Mouse (Mus musculus): ENCODE measurements around the gene Pax3. TPM values are rescaled to one million over a fixed set of nuclear protein-coding genes. Genes with fewer than 3 reads are reported as not detected.
A peak's percentile ranks its signal among the peaks of the same experiment; 100 is the strongest.

The Pax3 gene
- total and polyA plus RNA-seq, 2 experiments from 2014 or later = 0.05 TPM; not detected in 1

DNA sequence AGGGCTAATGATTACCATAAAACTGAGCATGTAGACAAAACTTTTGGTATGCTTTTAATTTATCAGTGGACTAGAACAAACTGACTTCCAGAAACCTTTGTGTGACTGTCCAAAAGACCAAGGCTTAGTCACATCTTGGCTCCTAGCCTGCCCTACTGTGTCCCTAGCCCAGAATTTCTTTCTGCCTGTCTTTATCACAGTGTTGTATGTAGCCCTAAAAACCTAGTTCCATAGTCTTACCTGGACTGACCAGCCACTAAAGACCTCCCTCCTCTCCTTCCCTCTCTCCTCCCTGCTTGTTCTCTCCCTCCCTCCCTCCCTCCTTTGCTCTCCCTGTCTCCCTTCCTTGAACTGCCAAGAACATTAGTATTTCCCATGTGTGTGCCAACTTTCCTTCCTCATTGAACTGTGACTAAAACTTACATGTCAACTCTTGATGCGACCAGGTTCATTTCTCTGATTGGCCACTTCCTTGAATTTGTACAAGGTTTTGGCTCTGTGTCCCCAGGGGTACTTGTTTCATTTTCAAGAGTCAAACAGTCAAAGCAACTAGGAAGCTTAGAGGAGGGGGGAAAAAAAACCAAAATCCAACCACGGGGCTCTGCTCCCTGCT is 48.8 kb downstream of the Pax3 start:
- Histone ChIP-seq H3K4me2 (ENCODE audit: low read depth, low read length) (no peak overlapping the region), H3K4me3 (ENCODE audit: low read depth, low read length) (no peak overlapping the region), H3K27me3 (ENCODE audit: control insufficient read depth, insufficient read depth, low read length) (peaks cover 19% of the 10 kb centered on the region), H3K4me1 (ENCODE audit: control insufficient read depth, insufficient read depth) (no peaks in the 10 kb centered on the region), H3K27ac (ENCODE audit: low read depth) (no peak overlapping the region), H3K9ac (replicated peaks; ENCODE audit: low read depth, low read length) (no peak overlapping the region), H3K9me3 (replicated peaks; ENCODE audit: control insufficient read depth, low read length) (no peaks in the 10 kb centered on the region), H3K36me3 (replicated peaks; ENCODE audit: control insufficient read depth, insufficient read depth, low read length) (no peaks in the 10 kb centered on the region)
- no peak for ATAC-seq (ENCODE audit: insufficient read depth, low read depth)
- 38% methylated on average over 2 of the region's 2 CpGs for WGBS
- peak; percentile 9 for DNase-seq (ENCODE audit: low spot score)
- TF ChIP-seq CTCF (IDR thresholded peaks at IDR 0.05; ENCODE audit: low read depth) (no peak), EP300 (IDR thresholded peaks at IDR 0.05; ENCODE audit: low read depth) (no peak)

GRCm38 (mm10) chr1:78143403-78143802 is 53.5 kb downstream of the Pax3 start:
- Histone ChIP-seq H3K36me3 (replicated peaks; ENCODE audit: control insufficient read depth, insufficient read depth, low read length) (no peaks in the 10 kb centered on the region), H3K4me2 (ENCODE audit: low read depth, low read length) (no peak overlapping the region), H3K4me1 (ENCODE audit: control insufficient read depth, insufficient read depth) (no peaks in the 10 kb centered on the region), H3K9ac (replicated peaks; ENCODE audit: low read depth, low read length) (no peak overlapping the region), H3K27me3 (ENCODE audit: control insufficient read depth, insufficient read depth, low read length) (peaks cover 62% of the 10 kb centered on the region), H3K27ac (ENCODE audit: low read depth) (no peak overlapping the region), H3K4me3 (ENCODE audit: low read depth, low read length) (no peak overlapping the region), H3K9me3 (replicated peaks; ENCODE audit: control insufficient read depth, low read length) (no peaks in the 10 kb centered on the region)
- 68% methylated on average over 6 of the region's 6 CpGs for WGBS
- DNase-seq (ENCODE audit: low spot score) = no peak
- TF ChIP-seq EP300 (IDR thresholded peaks at IDR 0.05; ENCODE audit: low read depth) (no peak), CTCF (IDR thresholded peaks at IDR 0.05; ENCODE audit: low read depth) (no peak)
- ATAC-seq (ENCODE audit: insufficient read depth, low read depth) = no peak

DNA sequence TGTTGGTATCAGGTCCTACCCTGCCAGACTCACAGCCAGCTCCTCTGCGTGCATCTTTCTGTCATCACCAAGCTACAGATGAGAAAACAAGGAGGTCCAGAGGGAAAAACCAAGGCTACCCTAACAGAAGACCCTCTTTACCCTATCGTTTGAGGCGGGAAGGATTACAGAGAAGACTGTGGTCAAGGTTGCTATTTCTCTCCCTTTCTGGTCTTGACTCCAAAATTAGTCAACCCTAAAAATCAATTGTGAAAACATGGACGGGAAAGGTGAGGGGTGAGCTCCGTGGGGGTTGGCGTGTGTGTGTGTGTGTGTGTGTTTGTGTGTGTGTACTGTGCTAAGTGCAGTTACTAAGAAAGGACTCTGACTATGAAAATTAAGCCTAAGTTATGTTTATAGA is 54.0 kb downstream of the Pax3 start:
- WGBS = 70% methylated on average over 6 of the region's 6 CpGs
- ATAC-seq (ENCODE audit: insufficient read depth, low read depth) (no peak), DNase-seq (ENCODE audit: low spot score) (no peak)
- Histone ChIP-seq H3K36me3 (replicated peaks; ENCODE audit: control insufficient read depth, insufficient read depth, low read length) (no peaks in the 10 kb centered on the region), H3K4me2 (ENCODE audit: low read depth, low read length) (no peak overlapping the region), H3K9ac (replicated peaks; ENCODE audit: low read depth, low read length) (no peak overlapping the region), H3K27me3 (ENCODE audit: control insufficient read depth, insufficient read depth, low read length) (peaks cover 67% of the 10 kb centered on the region), H3K4me3 (ENCODE audit: low read depth, low read length) (no peak overlapping the region), H3K9me3 (replicated peaks; ENCODE audit: control insufficient read depth, low read length) (no peaks in the 10 kb centered on the region), H3K4me1 (ENCODE audit: control insufficient read depth, insufficient read depth) (no peaks in the 10 kb centered on the region), H3K27ac (ENCODE audit: low read depth) (no peak overlapping the region)
- TF ChIP-seq CTCF (IDR thresholded peaks at IDR 0.05; ENCODE audit: low read depth) = no peak
- no peak for TF ChIP-seq EP300 (IDR thresholded peaks at IDR 0.05; ENCODE audit: low read depth)

- H3K9ac ChIP-seq (replicated peaks; ENCODE audit: low read depth, low read length) = no peak overlapping the region
- no peaks in the 10 kb centered on the region for H3K9me3 ChIP-seq (replicated peaks; ENCODE audit: control insufficient read depth, low read length)
- ATAC-seq (ENCODE audit: insufficient read depth, low read depth) = no peak
- H3K36me3 ChIP-seq (replicated peaks; ENCODE audit: control insufficient read depth, insufficient read depth, low read length) = no peaks in the 10 kb centered on the region
- 40% methylated on average over 9 of the region's 9 CpGs for WGBS
- DNase-seq (ENCODE audit: low spot score) = no peak
- H3K4me2 ChIP-seq (ENCODE audit: low read depth, low read length) = no peak overlapping the region
- peaks cover 76% of the 10 kb centered on the region for H3K27me3 ChIP-seq (ENCODE audit: control insufficient read depth, insufficient read depth, low read length)
- no peak overlapping the region for H3K4me3 ChIP-seq (ENCODE audit: low read depth, low read length)
- H3K27ac ChIP-seq (ENCODE audit: low read depth) = no peak overlapping the region
- H3K4me1 ChIP-seq (ENCODE audit: control insufficient read depth, insufficient read depth) = no peaks in the 10 kb centered on the region
- TF ChIP-seq EP300 (IDR thresholded peaks at IDR 0.05; ENCODE audit: low read depth) = no peak
- TF ChIP-seq CTCF (IDR thresholded peaks at IDR 0.05; ENCODE audit: low read depth) = no peak
These were observed 55.0 kb downstream of the Pax3 start for GRCm38 (mm10) chr1:78141741-78142501.

- Histone ChIP-seq H3K4me3 (ENCODE audit: low read depth, low read length) (no peak overlapping the region), H3K9ac (replicated peaks; ENCODE audit: low read depth, low read length) (no peak overlapping the region), H3K9me3 (replicated peaks; ENCODE audit: control insufficient read depth, low read length) (no peaks in the 10 kb centered on the region), H3K4me2 (ENCODE audit: low read depth, low read length) (no peak overlapping the region), H3K27ac (ENCODE audit: low read depth) (no peak overlapping the region), H3K27me3 (ENCODE audit: control insufficient read depth, insufficient read depth, low read length) (peaks cover 71% of the 10 kb centered on the region), H3K4me1 (ENCODE audit: control insufficient read depth, insufficient read depth) (no peaks in the 10 kb centered on the region), H3K36me3 (replicated peaks; ENCODE audit: control insufficient read depth, insufficient read depth, low read length) (no peaks in the 10 kb centered on the region)
- DNase-seq (ENCODE audit: low spot score) (no peak), ATAC-seq (ENCODE audit: insufficient read depth, low read depth) (no peak)
- 17% methylated on average over 7 of the region's 7 CpGs for WGBS
- TF ChIP-seq EP300 (IDR thresholded peaks at IDR 0.05; ENCODE audit: low read depth) = no peak
- no peak for TF ChIP-seq CTCF (IDR thresholded peaks at IDR 0.05; ENCODE audit: low read depth)
These were observed 55.6 kb downstream of the Pax3 start for GRCm38 (mm10) chr1:78141314-78141713.

Measured in heart, postnatal 0 days (tissue).